ENCODE assay signal across 8 mouse cellular contexts in genomic region chr4:33923151-33923760, GRCm38 (mm10). TPM values are rescaled to one million over a fixed set of nuclear protein-coding genes. Genes with fewer than 3 reads are reported as not detected.
DNase-seq lines count a peak whose midpoint lies in the region; ATAC-seq and TF ChIP-seq lines count a peak whose summit lies in the region.

No protein-coding gene starts in this region.

- peak overlapping the region; percentile 84 for H3K4me3 ChIP-seq in layer of hippocampus, adult 2 months
- H3K4me3 ChIP-seq in forebrain, embryonic 10.5 days = peak overlapping the region; percentile 69
- peak overlapping the region; percentile 66 for H3K4me3 ChIP-seq in limb, embryonic 12.5 days (replicated peaks)

- peak overlapping the region; percentile 84 for H3K9ac ChIP-seq in limb, embryonic 12.5 days (replicated peaks)

- peaks cover 30% of the 10 kb centered on the region for H3K4me1 ChIP-seq in forebrain, embryonic 10.5 days
- H3K4me1 ChIP-seq in limb, embryonic 12.5 days (replicated peaks) = 0 out of 2 replicates have a peak, but pooled peaks cover 10% of the 10 kb centered on the region

- no peaks in the 10 kb centered on the region for H3K9me3 ChIP-seq in forebrain, embryonic 10.5 days
- no peaks in the 10 kb centered on the region for H3K9me3 ChIP-seq in limb, embryonic 12.5 days

- peak; percentile 12; the same call in 1 of the 2 replicates for TF ChIP-seq CTCF in layer of hippocampus, adult 2 months (conservative IDR thresholded peaks at IDR 0.05)

- H3K36me3 ChIP-seq in forebrain, embryonic 10.5 days (replicated peaks) = no peaks in the 10 kb centered on the region
- H3K36me3 ChIP-seq in limb, embryonic 12.5 days = no peaks in the 10 kb centered on the region

- peaks cover 84% of the 10 kb centered on the region for H3K27me3 ChIP-seq in forebrain, embryonic 10.5 days (ENCODE audit: poor library complexity, severe bottlenecking)
- peaks cover 21% of the 10 kb centered on the region for H3K27me3 ChIP-seq in limb, embryonic 12.5 days

- H3K27ac ChIP-seq in layer of hippocampus, adult 2 months = peak overlapping the region; percentile 94
- H3K27ac ChIP-seq in forebrain, embryonic 10.5 days = peak overlapping the region; percentile 91
- peak overlapping the region; percentile 87; the same call in 1 of the 2 replicates for H3K27ac ChIP-seq in limb, embryonic 12.5 days

- WGBS in forebrain, embryonic 10.5 days = 2% methylated on average over 19 of the region's 19 CpGs
- 1% methylated on average over 19 of the region's 19 CpGs for WGBS in limb, embryonic 12.5 days

- peak overlapping the region; percentile 93 for H3K4me2 ChIP-seq in limb, embryonic 12.5 days

- ATAC-seq in limb, embryonic 12.5 days (ENCODE audit: insufficient number of reproducible peaks, insufficient read depth, low FRiP score, low TSS enrichment, low read depth) = peak; percentile 3; the same call in 1 of the 2 replicates

- peak in 1 of 2 experiments; percentile 27 for DNase-seq in layer of hippocampus, adult 2 months (ENCODE audit: low spot score in 2 of 2)
- DNase-seq in layer of hippocampus, adult 9-11 months = no peak
- DNase-seq in brain, adult 2 months (ENCODE audit: low read depth, low spot score) = peak; percentile 88
- peak; percentile 63 for DNase-seq in forebrain, embryonic 10.5 days (ENCODE audit: extremely low spot score, low spot score)
- peak; percentile 45 for DNase-seq in retina, postnatal 1 day
- DNase-seq in urinary bladder, postnatal 10 days (ENCODE audit: low spot score) = no peak
- no peak for DNase-seq in lung, postnatal 25 days (ENCODE audit: low spot score)

RNA-seq across cellular contexts. Expression of gene Cnr1, which starts 1.1 kb away (rescaled TPM):
- total RNA-seq in layer of hippocampus, adult 2 months (2021) = 100 to 1,000 TPM; 175 to 181 TPM
- polyA plus RNA-seq in forebrain, embryonic 10.5 days (2016; fragmentation: Nextera tagmentation; extraction: Ambion mirVana) = 1.6 and 2.7 TPM in 2 replicates
- 5.2 and 6.2 TPM in 2 replicates for polyA plus RNA-seq in limb, embryonic 12.5 days (2016; fragmentation: Nextera tagmentation; extraction: Ambion mirVana)

Comparison
In these comparisons a context has a peak if more than half of its experiments do, and no peak if none do; other contexts are left out.
1. DNase-seq: peak in brain, adult 2 months (single experiment), forebrain, embryonic 10.5 days (single experiment) and retina, postnatal 1 day (single experiment); none in layer of hippocampus, adult 9-11 months (single experiment), urinary bladder, postnatal 10 days (single experiment) and lung, postnatal 25 days (single experiment).
2. Peak in every context shown above with its lines, with median percentiles within 50 percentile points of each other: H3K27ac ChIP-seq and H3K4me3 ChIP-seq.